Mouse (Mus musculus) lung, adult 2 months (tissue): ENCODE measurements around the gene Desi2.

Experiments used
- CTCF ChIP-seq: fragments of 200-500 bp; IDR thresholded peaks from 2 replicates; pipeline ENCODE4 v1.5.1; 2011; ENCODE audit warnings: mild to moderate bottlenecking, low read length, control low read depth; ENCODE audit not compliant: insufficient read depth
- POLR2A ChIP-seq: fragments of 200-500 bp; IDR thresholded peaks from 2 replicates; pipeline ENCODE4 v1.6.1; 2011; ENCODE audit warnings: low read depth, mild to moderate bottlenecking, control low read depth, low read length, borderline replicate concordance; ENCODE audit errors: extremely low read depth

GRCm38 (mm10) chr1:178283946-178284720 is 96.9 kb downstream of the Desi2 start:
- TF ChIP-seq CTCF = no peak
- no peak for TF ChIP-seq POLR2A
